Mouse (Mus musculus) midbrain, embryonic 13.5 days (tissue): ENCODE data around the gene Arhgdia. TPM values are rescaled to one million over a fixed set of nuclear protein-coding genes. Genes with fewer than 3 reads are reported as not detected.
"Not testable (repeated sequence)": the region's sequence is repeated elsewhere in the genome, so short reads cannot be mapped to it uniquely, and the experiment has no call there.

ENCODE experiments used
- ATAC-seq: fragments of 200-750 bp; cut with Nextera tagmentation; 2 replicates; pipeline ENCODE4 v1.8.0; 2017; ENCODE audit warnings: mild to moderate bottlenecking, moderate TSS enrichment, moderate library complexity
- H3K27ac ChIP-seq: fragments of 300-500 bp; sonication (generic); 2 replicates; pipeline ENCODE4 v1.5.1; 2015; ENCODE audit warnings: inconsistent platforms, mild to moderate bottlenecking, moderate library complexity
- H3K27me3 ChIP-seq: fragments of 300-500 bp; sonication (generic); 2 replicates; pipeline ENCODE4 v1.6.1; 2015; ENCODE audit warnings: mild to moderate bottlenecking, inconsistent platforms
- H3K36me3 ChIP-seq: fragments of 300-500 bp; sonication (generic); 2 replicates; pipeline ENCODE4 v1.6.1; 2015; ENCODE audit warnings: mild to moderate bottlenecking, inconsistent platforms
- H3K4me1 ChIP-seq: fragments of 300-500 bp; sonication (generic); replicated peaks from 2 replicates; pipeline ENCODE4 v1.6.1; 2015; ENCODE audit warnings: inconsistent platforms
- H3K4me2 ChIP-seq: fragments of 300-500 bp; sonication (generic); replicated peaks from 2 replicates; pipeline ENCODE4 v1.6.1; 2015; ENCODE audit warnings: moderate library complexity, mild to moderate bottlenecking, inconsistent platforms
- H3K4me3 ChIP-seq: fragments of 300-500 bp; sonication (generic); replicated peaks from 2 replicates; pipeline ENCODE4 v1.5.1; 2015; ENCODE audit warnings: mild to moderate bottlenecking, inconsistent platforms
- H3K9ac ChIP-seq: fragments of 300-500 bp; sonication (generic); replicated peaks from 2 replicates; pipeline ENCODE4 v1.6.1; 2015; ENCODE audit warnings: mild to moderate bottlenecking, inconsistent platforms
- H3K9me3 ChIP-seq: fragments of 300-500 bp; sonication (generic); 2 replicates; pipeline ENCODE4 v1.6.1; 2016; ENCODE audit warnings: mild to moderate bottlenecking, inconsistent platforms
- WGBS: fragments of 180-500 bp; shearing (Covaris S2); methylation state at CpG from one replicate; pipeline ENCODE4 v1.1.7; 2015; 5-methylcytosine and 5-hydroxymethylcytosine counted together
- polyA plus RNA-seq: library from polyadenylated mRNA; unstranded; fragments of >200 nt; fragmentation: Nextera tagmentation; extraction: Ambion mirVana; gene quantifications from 2 replicates; pipeline ENCODE4 v1.2.1, GENCODE M21; 2015

The Arhgdia gene
- polyA plus RNA-seq, 1 experiment from 2014 or later, result 461 TPM

DNA sequence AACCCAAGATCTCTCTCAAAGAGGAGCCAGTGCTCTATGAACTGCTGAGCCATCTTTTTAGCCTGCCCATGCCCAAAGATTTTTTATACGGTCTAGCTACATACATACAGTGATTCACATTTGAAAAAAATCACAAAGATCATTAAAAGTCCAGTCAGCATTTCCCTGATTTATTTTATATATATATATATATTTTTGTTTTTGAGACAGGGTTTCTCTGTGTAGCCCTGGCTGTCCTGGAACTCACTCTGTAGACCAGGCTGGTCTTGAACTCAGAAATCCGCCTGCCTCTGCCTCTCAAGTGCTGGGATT, 1.5 kb upstream of the Arhgdia start:
- not testable (repeated sequence) for H3K27me3 ChIP-seq, ATAC-seq, H3K9ac ChIP-seq, H3K4me2 ChIP-seq, H3K9me3 ChIP-seq, H3K4me3 ChIP-seq
- 98% methylated on average over 2 of the region's 2 CpGs for WGBS
- Histone ChIP-seq H3K27ac (peak overlapping the region; percentile 96; the same call in 1 of the 2 replicates), H3K36me3 (peaks cover 62% of the 10 kb centered on the region), H3K4me1 (peaks cover 32% of the 10 kb centered on the region)

DNA sequence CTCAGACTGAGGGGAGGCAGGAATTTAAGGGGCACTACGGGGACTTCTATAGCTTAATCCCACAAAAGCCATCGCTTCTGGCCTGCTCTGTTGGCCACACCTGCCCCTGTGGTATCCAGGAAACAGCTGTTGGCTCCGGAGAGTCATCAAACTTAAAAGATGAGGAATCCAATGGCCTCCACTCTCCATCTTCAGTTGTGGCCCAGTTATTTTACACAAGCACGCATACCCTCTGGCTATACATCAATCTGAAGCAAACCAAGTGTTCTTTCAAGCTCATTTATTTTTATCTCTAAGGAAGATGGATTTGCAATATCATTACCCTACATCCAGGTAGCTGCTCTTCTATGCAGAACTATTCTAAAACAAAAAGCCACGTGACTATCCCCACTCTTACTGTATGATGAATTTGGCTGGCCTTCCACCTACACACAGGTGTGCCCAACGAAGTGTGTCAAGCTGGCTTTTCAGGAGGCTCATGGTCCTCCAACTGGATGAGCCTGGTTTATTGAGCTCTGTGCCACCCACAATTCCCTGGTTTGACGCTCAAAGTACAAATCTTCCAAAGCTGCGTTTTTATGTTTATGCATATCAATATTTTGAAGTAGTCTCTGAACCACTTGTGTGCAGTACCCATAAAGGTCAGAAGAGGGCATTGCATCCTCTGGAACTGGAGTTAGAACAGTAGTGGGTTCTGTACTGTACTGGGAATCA, 1.0 kb upstream of the Arhgdia start:
- peaks cover 62% of the 10 kb centered on the region for H3K36me3 ChIP-seq
- no peak for ATAC-seq
- no peaks in the 10 kb centered on the region for H3K9me3 ChIP-seq
- H3K4me2 ChIP-seq, result peak overlapping the region; percentile 94
- peaks cover 32% of the 10 kb centered on the region for H3K4me1 ChIP-seq
- H3K27ac ChIP-seq, result peak overlapping the region; percentile 96
- 66% methylated on average over 8 of the region's 8 CpGs for WGBS
- H3K9ac ChIP-seq, result peak overlapping the region; percentile 96
- H3K27me3 ChIP-seq, result no peaks in the 10 kb centered on the region
- H3K4me3 ChIP-seq, result peak overlapping the region; percentile 94

DNA sequence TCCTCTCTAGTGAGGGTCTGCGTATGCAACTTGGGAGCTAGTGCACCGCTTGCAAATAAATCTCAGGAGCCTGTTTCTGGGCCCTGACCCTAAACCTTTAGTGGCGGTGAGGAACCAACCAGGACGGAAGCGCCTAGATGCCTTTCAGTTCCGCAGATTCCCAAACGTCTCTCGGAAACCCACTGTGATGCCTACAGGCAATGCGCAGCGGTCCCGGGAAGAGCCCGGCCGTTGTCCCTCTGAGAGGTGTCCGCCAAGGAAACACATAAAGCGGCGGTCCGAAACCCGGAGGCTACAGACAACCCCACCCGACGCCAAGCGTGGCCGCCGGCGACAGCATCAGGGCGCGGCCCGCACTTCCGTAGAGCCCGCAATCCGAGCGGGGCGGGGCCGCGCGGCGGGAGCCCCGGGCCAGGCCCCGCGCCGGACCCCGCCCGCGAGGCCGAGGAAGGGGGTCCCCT, 523 bp downstream of the Arhgdia start:
- peak overlapping the region; percentile 94 for H3K4me2 ChIP-seq
- under 1% methylated on average over 40 of the region's 44 CpGs for WGBS
- peak overlapping the region; percentile 94 for H3K4me3 ChIP-seq
- no peaks in the 10 kb centered on the region for H3K9me3 ChIP-seq
- peaks cover 32% of the 10 kb centered on the region for H3K4me1 ChIP-seq
- H3K36me3 ChIP-seq, result peaks cover 53% of the 10 kb centered on the region
- peak; percentile 32 for ATAC-seq
- peak overlapping the region; percentile 96 for H3K27ac ChIP-seq
- H3K9ac ChIP-seq, result peak overlapping the region; percentile 96
- no peaks in the 10 kb centered on the region for H3K27me3 ChIP-seq

DNA sequence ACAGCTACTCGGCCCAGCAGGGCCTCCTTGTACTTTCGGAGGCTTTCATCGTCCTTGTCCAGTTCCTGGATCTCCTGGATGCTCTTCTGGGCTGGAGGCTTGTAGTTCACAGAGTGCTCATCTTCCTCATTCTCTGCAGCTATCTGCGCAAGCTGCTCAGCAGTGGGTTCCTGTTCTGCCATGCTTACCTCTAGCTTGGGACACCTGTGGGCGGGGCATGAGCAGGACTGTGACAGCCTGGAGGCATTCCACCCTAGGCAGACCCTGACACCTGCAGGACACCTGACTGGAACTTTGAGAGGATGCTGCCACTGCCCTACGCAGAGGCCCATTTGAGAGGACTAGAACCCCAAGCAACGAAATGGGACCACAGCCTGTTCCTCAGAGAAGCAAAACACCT, 1.2 kb downstream of the Arhgdia start:
- peaks cover 32% of the 10 kb centered on the region for H3K4me1 ChIP-seq
- 62% methylated on average over 7 of the region's 7 CpGs for WGBS
- no peak for ATAC-seq
- no peaks in the 10 kb centered on the region for H3K27me3 ChIP-seq
- H3K9me3 ChIP-seq, result no peaks in the 10 kb centered on the region
- peak overlapping the region; percentile 96 for H3K9ac ChIP-seq
- peak overlapping the region; percentile 94 for H3K4me3 ChIP-seq
- peak overlapping the region; percentile 94 for H3K4me2 ChIP-seq
- H3K36me3 ChIP-seq, result peaks cover 47% of the 10 kb centered on the region
- H3K27ac ChIP-seq, result peak overlapping the region; percentile 96

DNA sequence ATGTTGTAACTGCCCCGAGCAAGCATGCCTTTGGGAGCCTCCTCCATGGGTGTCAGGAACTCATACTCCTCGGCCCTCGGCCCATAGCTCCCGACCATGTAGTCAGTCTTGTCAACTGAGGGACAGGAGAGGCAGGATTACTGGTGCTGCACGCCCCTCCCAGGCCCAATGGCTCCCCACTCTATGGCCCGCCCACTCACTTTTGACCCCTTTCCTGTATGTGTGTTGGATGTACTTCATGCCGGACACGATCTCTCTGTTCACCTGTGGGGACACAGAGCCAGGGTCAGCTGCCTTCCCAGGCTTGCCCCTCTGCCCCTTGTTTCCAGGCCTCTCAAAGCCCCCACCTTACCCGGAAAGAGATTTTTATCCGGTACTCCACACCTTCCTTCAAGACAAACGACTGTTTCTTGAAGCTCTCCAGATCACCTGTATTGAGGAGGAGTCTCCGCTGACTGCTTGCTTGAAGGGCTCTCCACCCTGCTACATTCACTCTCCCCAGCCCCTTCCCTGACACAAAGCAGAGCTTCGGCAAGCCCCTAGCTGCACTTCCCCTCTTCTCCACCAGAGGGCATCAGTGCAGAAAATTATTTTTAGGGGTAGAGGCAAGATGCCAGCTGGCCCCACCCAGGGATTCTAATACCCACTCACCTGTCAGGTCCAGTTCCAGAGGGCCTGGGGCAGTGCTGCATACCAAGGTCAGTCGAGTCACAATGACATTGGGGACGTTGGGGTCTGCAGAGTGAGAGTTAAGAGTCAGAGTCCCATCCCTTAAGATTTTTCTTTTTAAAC, 1.9 kb downstream of the Arhgdia start:
- no peak for ATAC-seq

DNA sequence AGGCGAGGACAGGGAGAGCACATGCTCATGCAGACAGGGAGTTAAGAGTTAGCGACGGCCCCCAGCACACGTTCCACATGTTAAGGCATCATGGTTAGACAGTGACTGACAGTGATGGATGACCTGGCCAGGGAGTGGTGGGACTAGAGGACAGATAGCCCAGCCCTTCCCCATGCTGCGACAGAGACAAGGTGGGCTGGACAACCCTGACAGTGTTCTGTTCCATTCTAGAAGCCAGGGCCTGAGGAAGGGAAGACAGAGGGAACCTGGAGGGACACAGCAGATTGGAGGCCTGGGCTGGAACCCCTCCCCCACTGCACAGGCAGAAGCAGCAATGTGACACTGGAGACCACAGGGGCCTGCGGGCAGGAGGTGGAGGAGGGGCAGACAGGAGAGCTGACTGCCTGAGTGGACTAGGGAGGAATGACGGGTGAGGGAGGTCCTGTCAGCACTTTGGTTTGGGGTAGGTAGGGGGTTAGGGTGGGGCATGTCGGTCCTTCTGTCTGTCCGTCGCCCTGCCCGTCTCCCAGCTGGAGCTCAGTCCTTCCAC, 2.7 kb downstream of the Arhgdia start:
- ATAC-seq, result no peak
- H3K9me3 ChIP-seq, result no peaks in the 10 kb centered on the region
- H3K36me3 ChIP-seq, result peaks cover 35% of the 10 kb centered on the region
- WGBS, result 88% methylated on average over 11 of the region's 11 CpGs
- no peak overlapping the region for H3K4me2 ChIP-seq
- no peak overlapping the region for H3K4me3 ChIP-seq
- H3K4me1 ChIP-seq, result peaks cover 44% of the 10 kb centered on the region
- no peaks in the 10 kb centered on the region for H3K27me3 ChIP-seq
- H3K9ac ChIP-seq, result no peak overlapping the region; the same call in 1 of the 2 replicates
- peak overlapping the region; percentile 9; the same call in 1 of the 2 replicates for H3K27ac ChIP-seq

More for the DNA sequence above, 1.9 kb downstream of the Arhgdia start:
- peaks cover 42% of the 10 kb centered on the region for H3K36me3 ChIP-seq
- no peaks in the 10 kb centered on the region for H3K27me3 ChIP-seq
- peaks cover 37% of the 10 kb centered on the region for H3K4me1 ChIP-seq
- H3K4me3 ChIP-seq, result peak overlapping the region; percentile 94
- H3K27ac ChIP-seq, result peak overlapping the region; percentile 96
- peak overlapping the region; percentile 94 for H3K4me2 ChIP-seq
- no peaks in the 10 kb centered on the region for H3K9me3 ChIP-seq
- H3K9ac ChIP-seq, result peak overlapping the region; percentile 96
- WGBS, result 65% methylated on average over 15 of the region's 15 CpGs

DNA sequence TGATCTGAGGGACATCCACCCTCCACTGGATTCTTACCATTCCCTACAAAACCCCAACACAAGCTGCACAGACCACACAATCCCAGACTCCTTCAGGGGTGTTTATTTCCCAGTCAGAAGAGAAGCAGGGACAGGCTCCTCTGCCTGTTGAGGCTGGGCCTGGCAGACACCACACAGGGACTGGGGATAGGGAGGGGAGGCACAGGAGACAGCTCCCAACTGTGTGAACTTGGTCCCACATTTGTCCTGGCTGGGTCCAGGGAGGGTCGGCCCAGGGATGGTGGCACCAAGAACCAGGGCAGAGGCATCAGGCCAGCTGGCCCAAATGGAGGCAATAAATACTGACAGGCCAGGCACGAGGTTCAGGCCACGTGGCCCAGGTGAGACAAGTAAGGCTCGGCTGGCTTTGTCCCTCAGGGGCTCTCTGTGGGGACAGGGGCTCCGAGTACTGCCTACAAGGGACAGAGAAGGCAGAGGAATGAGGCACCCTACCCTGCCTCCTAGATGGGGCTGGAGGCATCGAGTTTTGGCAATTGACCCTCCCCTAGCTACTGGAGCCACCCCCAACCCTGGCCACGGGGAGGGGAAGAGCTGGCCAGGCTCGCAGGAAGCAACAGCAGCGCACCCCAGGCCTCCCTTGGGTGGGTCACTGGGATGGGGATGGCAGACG, 3.3 kb downstream of the Arhgdia start:
- Histone ChIP-seq H3K4me1 (peaks cover 45% of the 10 kb centered on the region), H3K4me3 (0 out of 2 replicates have a peak overlapping the region, but pooled peaks have one; percentile 4), H3K27me3 (no peaks in the 10 kb centered on the region), H3K4me2 (no peak overlapping the region), H3K27ac (no peak overlapping the region; the same call in 1 of the 2 replicates), H3K9me3 (no peaks in the 10 kb centered on the region), H3K36me3 (peaks cover 31% of the 10 kb centered on the region), H3K9ac (no peak overlapping the region; the same call in 1 of the 2 replicates)
- WGBS, result 85% methylated on average over 10 of the region's 10 CpGs
- ATAC-seq, result no peak

DNA sequence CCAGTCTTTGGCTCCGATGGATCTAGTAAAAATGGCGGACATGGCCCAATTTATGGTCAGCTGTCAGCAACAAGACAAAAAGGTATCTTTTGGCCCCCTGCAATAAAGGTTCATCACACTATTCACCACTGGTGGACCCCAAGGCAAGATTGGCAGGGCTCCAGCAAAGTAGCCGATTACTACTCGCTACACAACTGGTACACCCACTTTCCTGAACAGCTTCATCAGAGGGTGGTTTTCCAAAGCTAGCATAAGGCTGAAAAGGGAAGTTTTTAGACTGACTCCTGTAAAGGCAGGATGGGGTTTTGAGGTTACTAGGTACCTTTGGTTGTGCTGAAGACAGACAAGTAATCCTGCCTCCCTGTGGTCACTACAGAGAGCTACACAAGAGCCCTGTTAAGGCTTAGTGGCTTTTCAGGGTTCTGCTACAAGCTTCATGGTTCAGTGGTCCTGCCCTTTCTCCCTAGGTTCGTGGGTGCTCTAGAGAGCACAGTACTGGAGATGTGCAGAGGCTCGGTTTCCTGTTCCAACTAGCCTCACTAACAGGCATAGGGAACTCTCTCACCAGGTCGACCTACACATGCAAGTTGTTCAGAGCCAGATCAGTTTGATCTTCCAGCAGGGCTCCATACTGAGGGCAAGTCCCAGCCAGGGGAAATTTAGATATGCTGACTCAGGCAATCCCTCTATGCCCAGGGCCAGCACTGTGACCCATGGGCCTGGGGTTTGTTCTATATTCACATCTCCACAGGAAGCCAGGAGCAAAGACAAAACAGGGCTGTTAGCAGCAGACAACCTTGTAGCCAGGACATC, 4.0 kb downstream of the Arhgdia start:
- Histone ChIP-seq H3K27me3 (no peaks in the 10 kb centered on the region), H3K27ac (no peak overlapping the region; the same call in 1 of the 2 replicates), H3K9ac (no peak overlapping the region), H3K4me2 (no peak overlapping the region), H3K4me1 (peaks cover 43% of the 10 kb centered on the region), H3K9me3 (no peaks in the 10 kb centered on the region), H3K4me3 (no peak overlapping the region), H3K36me3 (peaks cover 31% of the 10 kb centered on the region)
- ATAC-seq, result no peak
- 80% methylated on average over 7 of the region's 7 CpGs for WGBS

DNA sequence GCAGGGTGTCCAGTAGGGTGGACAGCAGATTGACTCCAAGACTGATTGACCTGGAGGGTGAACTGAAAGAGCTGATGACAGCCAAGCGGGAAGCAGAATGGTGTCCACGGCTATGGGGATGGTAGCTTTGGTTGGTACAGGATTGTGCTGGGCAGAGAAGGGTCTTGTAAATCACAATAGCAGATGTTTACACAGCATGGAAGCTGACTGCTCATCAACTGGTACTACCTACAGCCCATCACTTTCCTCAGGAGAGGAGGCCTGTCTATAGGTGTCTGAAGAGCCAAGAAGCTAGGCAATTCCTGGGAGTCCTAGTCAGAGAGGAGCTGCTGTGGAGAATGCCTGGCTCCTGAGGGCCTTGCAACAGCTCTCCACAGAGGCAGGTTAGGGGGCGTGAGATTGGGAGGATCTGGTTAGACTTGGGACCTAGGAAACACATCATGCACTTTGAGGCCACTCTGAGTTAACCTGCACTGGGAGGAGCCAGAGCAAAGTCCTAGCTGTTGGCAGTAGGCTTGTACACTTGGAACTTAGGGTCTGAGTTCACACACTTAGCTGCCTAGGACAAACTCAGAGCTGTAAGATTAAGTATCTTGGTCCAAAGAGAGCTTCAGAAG, 5.0 kb downstream of the Arhgdia start:
- ATAC-seq, result no peak
- H3K36me3 ChIP-seq, result peaks cover 33% of the 10 kb centered on the region
- H3K27me3 ChIP-seq, result no peaks in the 10 kb centered on the region
- H3K4me3 ChIP-seq, result no peak overlapping the region
- H3K27ac ChIP-seq, result no peak overlapping the region
- no peaks in the 10 kb centered on the region for H3K9me3 ChIP-seq
- 81% methylated on average over 3 of the region's 3 CpGs for WGBS
- no peak overlapping the region for H3K4me2 ChIP-seq
- no peak overlapping the region for H3K9ac ChIP-seq
- peaks cover 42% of the 10 kb centered on the region for H3K4me1 ChIP-seq

DNA sequence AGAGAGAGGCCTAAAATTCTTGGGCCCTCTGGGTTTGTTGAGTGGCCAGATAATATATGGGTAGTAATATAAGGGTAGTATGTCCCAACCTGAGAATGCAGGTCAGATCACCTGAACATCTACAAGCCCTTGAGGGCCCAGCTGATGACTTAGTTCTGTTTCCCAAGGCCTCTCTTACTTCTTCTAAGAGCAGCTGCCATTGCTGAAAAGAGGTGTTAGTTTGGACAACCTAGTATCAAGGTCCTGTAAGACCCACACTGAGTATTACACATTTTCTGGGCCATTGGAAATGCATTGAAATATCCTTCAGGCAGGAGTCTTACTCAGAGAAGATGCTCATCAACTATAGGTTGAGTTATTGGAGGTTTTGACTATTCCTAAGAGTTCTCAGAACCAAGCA, 5.5 kb downstream of the Arhgdia start:
- H3K4me1 ChIP-seq, result peaks cover 47% of the 10 kb centered on the region
- no peak overlapping the region for H3K27ac ChIP-seq
- no peak overlapping the region for H3K9ac ChIP-seq
- peaks cover 38% of the 10 kb centered on the region for H3K36me3 ChIP-seq
- no peak overlapping the region for H3K4me2 ChIP-seq
- H3K27me3 ChIP-seq, result no peaks in the 10 kb centered on the region
- ATAC-seq, result no peak
- H3K9me3 ChIP-seq, result no peaks in the 10 kb centered on the region
- no peak overlapping the region for H3K4me3 ChIP-seq

DNA sequence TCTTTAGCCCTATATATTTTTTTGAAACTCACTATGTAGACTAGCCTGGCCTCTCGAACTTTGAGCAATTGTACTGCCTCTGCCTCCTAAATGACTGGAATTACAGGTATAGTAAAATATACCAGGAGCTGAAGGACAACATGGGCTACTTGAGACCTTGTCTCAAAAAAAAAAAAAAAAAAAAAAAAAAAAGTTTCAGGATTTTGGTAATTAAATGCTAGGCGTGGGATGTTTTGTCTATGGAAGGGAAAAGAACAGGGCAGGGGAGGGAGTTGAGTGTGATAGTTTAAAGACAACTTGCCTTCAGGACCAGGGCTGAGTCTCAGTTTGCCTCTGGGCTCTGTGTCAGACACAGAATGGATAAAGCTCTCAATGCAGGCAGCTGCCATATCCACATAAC, 6.4 kb downstream of the Arhgdia start:
- Histone ChIP-seq H3K27me3 (no peaks in the 10 kb centered on the region), H3K36me3 (peaks cover 46% of the 10 kb centered on the region), H3K27ac (no peak overlapping the region), H3K4me3 (no peak overlapping the region), H3K9me3 (no peaks in the 10 kb centered on the region), H3K9ac (0 out of 2 replicates have a peak overlapping the region, but pooled peaks have one; percentile 74), H3K4me1 (peaks cover 44% of the 10 kb centered on the region), H3K4me2 (no peak overlapping the region)
- 89% methylated on average over 2 of the region's 2 CpGs for whole genome bisulfite sequencing
- no peak for ATAC-seq
